Mouse (Mus musculus): ENCODE measurements around the gene Raet1e. TPM values are rescaled to one million over a fixed set of nuclear protein-coding genes. Genes with fewer than 3 reads are reported as not detected.

Raet1e gene
- polyA plus RNA-seq, 1 experiment from 2014 or later, result 2.7 TPM

DNA sequence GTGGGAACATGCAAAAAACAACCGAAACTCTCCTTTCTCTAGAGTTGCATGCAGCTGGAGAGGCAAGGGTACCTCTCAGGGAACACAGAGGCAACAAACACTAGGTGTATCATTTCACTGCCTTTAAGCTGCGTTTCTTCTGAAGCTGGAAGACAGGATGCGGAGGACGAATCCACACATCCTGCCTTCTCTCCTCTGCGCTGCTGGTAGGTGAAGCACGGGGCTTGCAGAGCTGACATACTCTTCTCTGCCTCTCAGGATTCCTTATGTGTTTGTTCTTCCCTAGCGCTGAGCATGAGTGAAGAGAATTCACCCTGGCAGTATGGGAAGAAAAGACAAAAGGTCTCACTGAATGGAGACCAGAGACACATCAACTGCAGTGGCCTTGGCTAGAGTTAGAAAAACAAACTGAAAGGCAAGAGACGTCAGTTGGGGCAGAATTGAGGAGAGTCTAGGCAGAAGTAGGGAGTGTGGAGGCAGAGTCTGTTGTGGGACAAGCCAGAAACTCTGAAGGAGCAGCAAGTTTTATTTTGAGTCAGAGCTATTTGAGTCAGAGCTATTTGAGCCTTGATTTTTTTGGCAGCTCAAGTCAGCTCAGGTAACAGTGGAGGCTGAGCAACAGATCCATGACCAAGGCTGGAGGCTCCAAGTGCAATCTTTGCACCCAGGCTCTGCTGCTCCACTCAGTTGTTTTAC is 139.5 kb downstream of the Raet1e start:
- WGBS, result 62% methylated on average over 8 of the region's 8 CpGs
- Histone ChIP-seq H3K4me1 (ENCODE audit: control insufficient read depth in 2 of 2, insufficient read depth in 2 of 2, low read length in 2 of 2) (no peaks in the 10 kb centered on the region), H3K27ac (replicated peaks in 1 of 2; ENCODE audit: control insufficient read depth in 1 of 2, insufficient read depth in 1 of 2, low read depth in 2 of 2, low read length in 2 of 2) (no peak overlapping the region), H3K36me3 (ENCODE audit: control insufficient read depth, insufficient read depth, low read length) (no peaks in the 10 kb centered on the region), H3K9ac (ENCODE audit: low read length) (no peak overlapping the region), H3K9me3 (ENCODE audit: control insufficient read depth, low read length) (no peaks in the 10 kb centered on the region), H3K4me2 (ENCODE audit: low read length) (no peak overlapping the region), H3K27me3 (ENCODE audit: control insufficient read depth, insufficient read depth, low read length) (no peaks in the 10 kb centered on the region), H3K4me3 (ENCODE audit: control insufficient read depth in 1 of 2, insufficient read depth in 1 of 2, low read depth in 1 of 2, low read length in 2 of 2) (no peak overlapping the region)
- no peak for ATAC-seq (ENCODE audit: insufficient number of reproducible peaks, insufficient read depth, low FRiP score, low read depth)

DNA sequence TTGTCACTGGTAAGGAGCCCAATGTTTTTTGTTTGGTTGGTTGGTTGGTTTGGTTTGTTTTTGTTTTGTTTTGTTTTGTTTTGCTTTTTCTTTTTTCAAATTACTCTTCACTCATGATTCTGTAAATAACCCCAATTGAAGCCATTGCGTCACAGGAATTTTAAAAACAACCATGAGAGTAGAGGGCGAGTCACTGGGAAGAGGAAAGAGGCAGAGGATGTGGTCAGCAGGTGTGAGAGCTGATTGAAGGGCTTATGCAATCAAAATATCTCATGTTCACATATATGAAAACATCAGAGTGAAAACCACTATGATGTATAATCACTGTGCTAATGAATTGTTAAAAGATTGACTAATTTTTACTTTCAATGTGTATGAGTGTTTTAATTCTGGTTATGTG is 141.0 kb downstream of the Raet1e start:
- Histone ChIP-seq H3K9ac (ENCODE audit: low read length) (no peak overlapping the region), H3K27ac (replicated peaks in 1 of 2; ENCODE audit: control insufficient read depth in 1 of 2, insufficient read depth in 1 of 2, low read depth in 2 of 2, low read length in 2 of 2) (no peak overlapping the region), H3K27me3 (ENCODE audit: control insufficient read depth, insufficient read depth, low read length) (no peaks in the 10 kb centered on the region), H3K4me3 (ENCODE audit: control insufficient read depth in 1 of 2, insufficient read depth in 1 of 2, low read depth in 1 of 2, low read length in 2 of 2) (no peak overlapping the region), H3K4me2 (ENCODE audit: low read length) (no peak overlapping the region), H3K36me3 (ENCODE audit: control insufficient read depth, insufficient read depth, low read length) (no peaks in the 10 kb centered on the region), H3K9me3 (ENCODE audit: control insufficient read depth, low read length) (no peaks in the 10 kb centered on the region), H3K4me1 (ENCODE audit: control insufficient read depth in 2 of 2, insufficient read depth in 2 of 2, low read length in 2 of 2) (no peaks in the 10 kb centered on the region)
- ATAC-seq (ENCODE audit: insufficient number of reproducible peaks, insufficient read depth, low FRiP score, low read depth), result no peak
- 75% methylated on average over 2 of the region's 2 CpGs for WGBS

DNA sequence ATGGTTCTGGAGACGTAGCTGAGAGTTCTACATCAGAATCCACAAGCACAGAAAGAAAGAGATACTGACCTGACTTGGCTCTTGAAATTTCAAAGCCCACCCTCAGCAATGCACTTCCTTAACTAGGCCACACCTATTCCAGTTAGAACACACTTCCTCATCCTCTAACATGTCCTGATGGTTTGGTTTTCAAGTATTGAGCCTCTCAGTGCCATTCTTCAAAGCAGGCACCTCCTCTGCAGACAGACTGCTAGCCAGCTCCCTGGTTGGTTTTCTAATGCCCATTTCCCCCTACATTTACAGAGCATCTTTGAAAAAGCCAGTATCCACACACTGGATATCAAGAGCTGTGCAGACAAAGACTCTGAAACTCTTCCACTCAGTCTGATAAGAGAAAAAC is 143.3 kb downstream of the Raet1e start:
- no peak overlapping the region for H3K9ac ChIP-seq (ENCODE audit: low read length)
- no peak overlapping the region for H3K4me3 ChIP-seq (ENCODE audit: control insufficient read depth in 1 of 2, insufficient read depth in 1 of 2, low read depth in 1 of 2, low read length in 2 of 2)
- H3K36me3 ChIP-seq (ENCODE audit: control insufficient read depth, insufficient read depth, low read length), result no peaks in the 10 kb centered on the region
- no peak for ATAC-seq (ENCODE audit: insufficient number of reproducible peaks, insufficient read depth, low FRiP score, low read depth)
- H3K27ac ChIP-seq (replicated peaks in 1 of 2; ENCODE audit: control insufficient read depth in 1 of 2, insufficient read depth in 1 of 2, low read depth in 2 of 2, low read length in 2 of 2), result no peak overlapping the region
- H3K4me2 ChIP-seq (ENCODE audit: low read length), result no peak overlapping the region
- 74% methylated on average over 1 of the region's 1 CpGs for WGBS
- no peaks in the 10 kb centered on the region for H3K27me3 ChIP-seq (ENCODE audit: control insufficient read depth, insufficient read depth, low read length)
- no peaks in the 10 kb centered on the region for H3K9me3 ChIP-seq (ENCODE audit: control insufficient read depth, low read length)
- no peaks in the 10 kb centered on the region for H3K4me1 ChIP-seq (ENCODE audit: control insufficient read depth in 2 of 2, insufficient read depth in 2 of 2, low read length in 2 of 2)

DNA sequence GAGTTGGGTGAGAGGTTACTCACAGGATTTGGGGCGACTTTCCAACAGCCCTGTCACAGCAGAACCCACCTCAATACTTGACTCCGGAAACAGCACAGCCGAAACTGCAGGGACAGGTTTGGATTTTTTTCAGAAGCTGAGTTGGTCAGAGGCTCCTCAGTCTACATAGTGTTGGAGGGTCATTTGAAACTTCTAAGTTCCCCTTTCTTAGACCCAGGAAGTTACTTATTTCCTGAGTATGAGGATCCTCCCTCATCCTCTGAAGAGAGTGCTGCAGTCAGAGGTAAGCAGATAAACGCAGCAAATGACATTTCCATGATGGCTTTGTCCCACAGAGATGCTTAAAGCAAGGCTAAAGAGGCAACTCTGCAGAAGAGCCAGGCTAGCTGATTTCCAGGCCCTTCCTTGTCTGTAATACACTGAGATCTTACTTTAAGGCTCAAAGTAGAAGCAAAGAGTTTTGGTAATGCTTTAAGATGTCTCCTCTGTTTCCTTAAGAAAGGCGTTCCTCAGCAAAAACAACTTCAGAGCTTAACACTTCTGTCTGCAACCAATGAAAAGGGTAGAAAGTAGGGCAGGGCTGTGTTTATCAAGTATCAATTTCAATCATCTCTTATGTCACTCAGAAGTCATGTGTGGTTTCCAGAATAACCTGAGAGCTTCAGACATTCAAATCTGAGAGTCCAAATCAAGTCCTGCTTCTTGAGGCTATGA is 144.1 kb downstream of the Raet1e start:
- Histone ChIP-seq H3K9me3 (ENCODE audit: control insufficient read depth, low read length) (no peaks in the 10 kb centered on the region), H3K36me3 (ENCODE audit: control insufficient read depth, insufficient read depth, low read length) (no peaks in the 10 kb centered on the region), H3K9ac (ENCODE audit: low read length) (no peak overlapping the region), H3K27ac (replicated peaks in 1 of 2; ENCODE audit: control insufficient read depth in 1 of 2, insufficient read depth in 1 of 2, low read depth in 2 of 2, low read length in 2 of 2) (no peak overlapping the region), H3K27me3 (ENCODE audit: control insufficient read depth, insufficient read depth, low read length) (no peaks in the 10 kb centered on the region), H3K4me1 (ENCODE audit: control insufficient read depth in 2 of 2, insufficient read depth in 2 of 2, low read length in 2 of 2) (no peaks in the 10 kb centered on the region), H3K4me2 (ENCODE audit: low read length) (no peak overlapping the region), H3K4me3 (ENCODE audit: control insufficient read depth in 1 of 2, insufficient read depth in 1 of 2, low read depth in 1 of 2, low read length in 2 of 2) (no peak overlapping the region)
- no peak for ATAC-seq (ENCODE audit: insufficient number of reproducible peaks, insufficient read depth, low FRiP score, low read depth)
- 70% methylated on average over 5 of the region's 5 CpGs for WGBS

DNA sequence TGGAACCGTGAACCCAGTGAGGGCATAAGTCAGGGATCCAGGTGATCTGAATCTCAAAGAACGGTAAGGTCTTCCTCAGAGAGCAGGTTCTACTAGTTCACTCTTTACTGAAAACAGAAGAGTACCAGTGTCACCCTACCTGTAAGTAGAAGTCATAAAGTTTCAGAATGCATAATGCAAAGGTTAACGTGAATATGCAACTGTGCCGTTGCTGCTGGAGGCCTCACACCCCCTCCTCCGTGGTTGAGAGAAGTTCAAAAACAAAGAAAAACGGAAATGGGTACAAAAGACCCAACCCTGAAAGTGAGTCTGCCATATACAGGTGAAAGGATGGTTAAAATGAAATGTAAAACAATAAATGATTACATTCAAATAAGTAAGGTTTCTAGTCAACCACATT is 145.4 kb downstream of the Raet1e start:
- WGBS, result 82% methylated on average over 6 of the region's 6 CpGs
- Histone ChIP-seq H3K27me3 (ENCODE audit: control insufficient read depth, insufficient read depth, low read length) (no peaks in the 10 kb centered on the region), H3K36me3 (ENCODE audit: control insufficient read depth, insufficient read depth, low read length) (no peaks in the 10 kb centered on the region), H3K27ac (replicated peaks in 1 of 2; ENCODE audit: control insufficient read depth in 1 of 2, insufficient read depth in 1 of 2, low read depth in 2 of 2, low read length in 2 of 2) (no peak overlapping the region), H3K4me3 (ENCODE audit: control insufficient read depth in 1 of 2, insufficient read depth in 1 of 2, low read depth in 1 of 2, low read length in 2 of 2) (no peak overlapping the region), H3K9ac (ENCODE audit: low read length) (no peak overlapping the region), H3K4me2 (ENCODE audit: low read length) (no peak overlapping the region), H3K9me3 (ENCODE audit: control insufficient read depth, low read length) (no peaks in the 10 kb centered on the region), H3K4me1 (ENCODE audit: control insufficient read depth in 2 of 2, insufficient read depth in 2 of 2, low read length in 2 of 2) (no peaks in the 10 kb centered on the region)
- ATAC-seq (ENCODE audit: insufficient number of reproducible peaks, insufficient read depth, low FRiP score, low read depth), result no peak

DNA sequence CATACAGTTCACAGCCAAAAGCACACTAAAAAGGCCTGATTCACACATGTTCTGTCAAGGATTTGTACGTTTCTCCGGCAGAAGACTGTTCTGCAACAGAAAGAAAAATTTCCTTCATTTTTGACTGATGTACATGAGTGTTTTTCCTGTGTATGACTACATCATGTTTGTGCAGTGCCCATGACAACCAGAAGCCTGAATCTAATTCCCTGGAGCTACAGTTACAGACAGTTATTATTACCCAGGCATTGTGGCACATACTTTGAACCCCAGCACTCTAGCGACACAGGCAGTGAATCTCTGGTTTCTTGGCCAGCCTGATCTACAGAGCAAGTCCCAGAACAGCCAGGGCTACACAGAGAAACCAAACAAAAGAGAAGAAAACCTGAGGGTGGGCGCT is 147.4 kb downstream of the Raet1e start:
- Histone ChIP-seq H3K27me3 (ENCODE audit: control insufficient read depth, insufficient read depth, low read length) (no peaks in the 10 kb centered on the region), H3K27ac (replicated peaks in 1 of 2; ENCODE audit: control insufficient read depth in 1 of 2, insufficient read depth in 1 of 2, low read depth in 2 of 2, low read length in 2 of 2) (no peak overlapping the region), H3K4me2 (ENCODE audit: low read length) (no peak overlapping the region), H3K36me3 (ENCODE audit: control insufficient read depth, insufficient read depth, low read length) (no peaks in the 10 kb centered on the region), H3K4me1 (ENCODE audit: control insufficient read depth in 2 of 2, insufficient read depth in 2 of 2, low read length in 2 of 2) (no peaks in the 10 kb centered on the region), H3K9ac (ENCODE audit: low read length) (no peak overlapping the region), H3K4me3 (ENCODE audit: control insufficient read depth in 1 of 2, insufficient read depth in 1 of 2, low read depth in 1 of 2, low read length in 2 of 2) (no peak overlapping the region), H3K9me3 (ENCODE audit: control insufficient read depth, low read length) (no peaks in the 10 kb centered on the region)
- 79% methylated on average over 4 of the region's 4 CpGs for WGBS
- ATAC-seq (ENCODE audit: insufficient number of reproducible peaks, insufficient read depth, low FRiP score, low read depth), result no peak

DNA sequence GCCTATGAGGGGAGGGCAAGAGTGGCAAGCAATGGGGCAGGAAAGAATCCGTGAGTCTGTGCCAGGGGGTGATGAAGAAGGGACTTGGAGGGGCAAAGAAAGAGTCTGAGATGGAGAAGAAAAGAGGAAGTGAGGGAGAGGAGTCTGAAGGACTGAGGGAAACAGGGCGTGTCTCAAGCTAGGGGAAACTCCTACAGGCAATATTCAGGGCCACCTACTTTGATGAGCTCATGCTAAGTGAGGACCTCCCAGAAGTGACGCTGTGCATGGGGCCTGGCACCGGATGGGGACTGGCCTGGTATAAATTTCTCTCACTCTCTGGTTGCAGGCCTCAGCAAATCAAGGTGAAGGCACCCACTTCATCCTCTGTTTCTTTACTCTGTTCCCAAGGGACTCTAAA is 148.1 kb downstream of the Raet1e start:
- H3K4me2 ChIP-seq (ENCODE audit: low read length), result no peak overlapping the region
- no peak for ATAC-seq (ENCODE audit: insufficient number of reproducible peaks, insufficient read depth, low FRiP score, low read depth)
- H3K9me3 ChIP-seq (ENCODE audit: control insufficient read depth, low read length), result no peaks in the 10 kb centered on the region
- H3K4me3 ChIP-seq (ENCODE audit: control insufficient read depth in 1 of 2, insufficient read depth in 1 of 2, low read depth in 1 of 2, low read length in 2 of 2), result no peak overlapping the region
- no peaks in the 10 kb centered on the region for H3K36me3 ChIP-seq (ENCODE audit: control insufficient read depth, insufficient read depth, low read length)
- H3K4me1 ChIP-seq (ENCODE audit: control insufficient read depth in 2 of 2, insufficient read depth in 2 of 2, low read length in 2 of 2), result no peaks in the 10 kb centered on the region
- 60% methylated on average over 4 of the region's 4 CpGs for WGBS
- H3K27me3 ChIP-seq (ENCODE audit: control insufficient read depth, insufficient read depth, low read length), result no peaks in the 10 kb centered on the region
- no peak overlapping the region for H3K27ac ChIP-seq (replicated peaks in 1 of 2; ENCODE audit: control insufficient read depth in 1 of 2, insufficient read depth in 1 of 2, low read depth in 2 of 2, low read length in 2 of 2)
- no peak overlapping the region for H3K9ac ChIP-seq (ENCODE audit: low read length)

DNA sequence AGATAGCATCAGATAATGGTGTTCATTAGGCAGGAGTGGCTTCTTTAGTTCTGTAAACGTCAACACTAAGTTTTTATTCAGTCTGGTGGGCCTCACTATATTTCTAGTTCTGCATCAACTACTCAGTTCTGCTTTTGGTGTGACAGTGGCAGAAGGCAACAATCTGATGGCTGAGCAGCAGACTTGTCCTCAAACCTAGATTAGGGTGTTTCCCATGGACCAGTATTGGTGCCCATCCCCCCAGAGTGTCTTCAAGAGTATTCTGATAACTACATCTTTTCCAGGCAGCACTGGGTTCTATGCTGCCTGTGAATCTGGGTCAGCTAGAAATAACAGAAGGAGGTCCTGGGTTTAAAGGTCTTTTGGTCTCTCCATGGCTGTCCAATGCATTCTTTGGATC is 149.9 kb downstream of the Raet1e start:
- 57% methylated on average over 1 of the region's 1 CpGs for WGBS
- ATAC-seq (ENCODE audit: insufficient number of reproducible peaks, insufficient read depth, low FRiP score, low read depth), result no peak
- Histone ChIP-seq H3K27me3 (ENCODE audit: control insufficient read depth, insufficient read depth, low read length) (no peaks in the 10 kb centered on the region), H3K27ac (replicated peaks in 1 of 2; ENCODE audit: control insufficient read depth in 1 of 2, insufficient read depth in 1 of 2, low read depth in 2 of 2, low read length in 2 of 2) (no peak overlapping the region), H3K4me2 (ENCODE audit: low read length) (no peak overlapping the region), H3K4me3 (ENCODE audit: control insufficient read depth in 1 of 2, insufficient read depth in 1 of 2, low read depth in 1 of 2, low read length in 2 of 2) (no peak overlapping the region), H3K9ac (ENCODE audit: low read length) (no peak overlapping the region), H3K4me1 (ENCODE audit: control insufficient read depth in 2 of 2, insufficient read depth in 2 of 2, low read length in 2 of 2) (no peaks in the 10 kb centered on the region), H3K9me3 (ENCODE audit: control insufficient read depth, low read length) (no peaks in the 10 kb centered on the region), H3K36me3 (ENCODE audit: control insufficient read depth, insufficient read depth, low read length) (no peaks in the 10 kb centered on the region)

Data from heart, embryonic 14.5 days (tissue).